Mouse (Mus musculus) liver, embryonic 12.5 days (tissue): ENCODE results near the gene Fgf12. TPM values are rescaled to one million over a fixed set of nuclear protein-coding genes. Genes with fewer than 3 reads are reported as not detected.

ENCODE experiments used
- ATAC-seq: fragments of 200-750 bp; cut with Nextera tagmentation; 2 replicates; pipeline ENCODE4 v1.8.0; 2017; ENCODE audit warnings: moderate number of reproducible peaks, mild to moderate bottlenecking, moderate library complexity
- H3K27ac ChIP-seq: fragments of 300-500 bp; sonication (generic); 2 replicates; pipeline ENCODE4 v1.5.1; 2016; ENCODE audit warnings: mild to moderate bottlenecking
- H3K27me3 ChIP-seq: fragments of 300-500 bp; sonication (generic); replicated peaks from 2 replicates; pipeline ENCODE4 v1.6.1; 2016; ENCODE audit warnings: mild to moderate bottlenecking, moderate library complexity
- H3K36me3 ChIP-seq: fragments of 300-500 bp; sonication (generic); 2 replicates; pipeline ENCODE4 v1.6.1; 2016; ENCODE audit warnings: mild to moderate bottlenecking, moderate library complexity
- H3K4me1 ChIP-seq: fragments of 300-500 bp; sonication (generic); 2 replicates; pipeline ENCODE4 v1.6.1; 2016
- H3K4me2 ChIP-seq: fragments of 300-500 bp; sonication (generic); 2 replicates; pipeline ENCODE4 v1.6.1; 2016; ENCODE audit warnings: mild to moderate bottlenecking, moderate library complexity
- H3K4me3 ChIP-seq: fragments of 300-500 bp; sonication (generic); 2 replicates; pipeline ENCODE4 v1.5.1; 2016; ENCODE audit warnings: mild to moderate bottlenecking, moderate library complexity
- H3K9ac ChIP-seq: fragments of 300-500 bp; sonication (generic); 2 replicates; pipeline ENCODE4 v1.6.1; 2016; ENCODE audit warnings: mild to moderate bottlenecking, moderate library complexity
- H3K9me3 ChIP-seq: fragments of 300-500 bp; sonication (generic); replicated peaks from 2 replicates; pipeline ENCODE4 v1.6.1; 2016; ENCODE audit warnings: mild to moderate bottlenecking, moderate library complexity
- WGBS: fragments of 180-500 bp; shearing (Covaris S2); methylation state at CpG from one replicate; pipeline ENCODE4 v1.1.7; 2016; ENCODE audit not compliant: insufficient replicate concordance; 5-methylcytosine and 5-hydroxymethylcytosine counted together
- polyA plus RNA-seq: library from polyadenylated mRNA; unstranded; fragments of >200 nt; fragmentation: Nextera tagmentation; extraction: Ambion mirVana; gene quantifications from 2 replicates; pipeline ENCODE4 v1.2.1, GENCODE M21; 2016

Fgf12 gene
- polyA plus RNA-seq, 1 experiment from 2014 or later = 0.14 TPM

- 0 out of 2 replicates have a peak, but pooled peaks have one; percentile 5 for ATAC-seq
- H3K4me3 ChIP-seq = peak overlapping the region; percentile 49
- H3K27ac ChIP-seq = no peak overlapping the region
- no peak overlapping the region for H3K9ac ChIP-seq
- peaks cover 60% of the 10 kb centered on the region for H3K27me3 ChIP-seq
- no peaks in the 10 kb centered on the region for H3K4me1 ChIP-seq
- no peaks in the 10 kb centered on the region for H3K36me3 ChIP-seq
- 1% methylated on average over 33 of the region's 42 CpGs for whole genome bisulfite sequencing
- peak overlapping the region; percentile 72 for H3K4me2 ChIP-seq
- H3K9me3 ChIP-seq = no peaks in the 10 kb centered on the region
These were observed 307.0 kb downstream of the Fgf12 start for GRCm38 (mm10) chr16:28445800-28446333.

DNA sequence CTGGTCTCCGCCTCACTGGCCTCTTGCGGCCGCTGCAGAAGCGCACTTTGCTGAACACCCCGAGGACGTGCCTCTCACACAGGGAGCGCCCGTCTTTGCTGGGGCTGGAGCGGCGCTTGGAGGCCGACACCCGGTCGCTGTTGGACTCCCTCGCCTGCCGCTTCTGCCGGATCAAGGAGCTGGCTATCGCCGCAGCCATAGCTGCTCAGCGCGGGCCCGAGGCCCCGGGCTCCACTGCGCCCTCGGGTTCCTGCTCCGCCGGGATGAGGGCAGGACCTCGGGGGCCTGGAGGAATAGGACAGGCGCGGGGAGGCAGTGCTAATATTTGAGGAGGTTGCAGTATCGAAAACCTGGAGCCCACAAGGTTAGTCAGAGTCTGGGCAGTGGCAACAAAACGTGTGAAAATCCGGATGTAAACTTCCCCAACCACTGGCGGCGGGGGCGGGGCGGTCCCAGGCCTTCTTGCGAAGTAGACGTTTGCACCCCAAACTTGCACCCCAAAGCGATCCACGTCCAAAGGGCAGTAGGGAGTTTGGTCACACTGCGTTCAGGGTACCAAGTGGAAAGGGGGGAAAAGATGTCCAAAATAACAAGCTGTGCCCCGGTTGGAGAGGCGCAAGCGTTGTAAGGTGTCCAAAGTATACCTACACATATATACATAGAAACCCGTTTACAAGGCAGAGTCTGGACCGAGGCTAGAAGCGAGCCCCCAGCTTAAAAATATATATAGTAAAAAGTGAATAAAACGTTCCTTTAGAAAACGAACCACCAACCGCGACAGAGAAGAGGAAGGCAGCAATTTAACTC, 307.7 kb downstream of the Fgf12 start:
- no peaks in the 10 kb centered on the region for H3K9me3 ChIP-seq
- no peak overlapping the region for H3K9ac ChIP-seq
- no peak for ATAC-seq
- WGBS = under 1% methylated on average over 50 of the region's 51 CpGs
- no peak overlapping the region for H3K27ac ChIP-seq
- H3K4me1 ChIP-seq = no peaks in the 10 kb centered on the region
- peaks cover 60% of the 10 kb centered on the region for H3K27me3 ChIP-seq
- peak overlapping the region; percentile 49 for H3K4me3 ChIP-seq
- H3K36me3 ChIP-seq = no peaks in the 10 kb centered on the region
- peak overlapping the region; percentile 72 for H3K4me2 ChIP-seq

- no peaks in the 10 kb centered on the region for H3K9me3 ChIP-seq
- 60% methylated on average over 1 of the region's 1 CpGs for WGBS
- H3K4me1 ChIP-seq = no peaks in the 10 kb centered on the region
- no peak overlapping the region for H3K4me2 ChIP-seq
- ATAC-seq = no peak
- no peaks in the 10 kb centered on the region for H3K27me3 ChIP-seq
- no peak overlapping the region for H3K9ac ChIP-seq
- no peak overlapping the region for H3K27ac ChIP-seq
- H3K4me3 ChIP-seq = no peak overlapping the region
- no peaks in the 10 kb centered on the region for H3K36me3 ChIP-seq
These were observed 331.3 kb downstream of the Fgf12 start for GRCm38 (mm10) chr16:28421617-28422016.

DNA sequence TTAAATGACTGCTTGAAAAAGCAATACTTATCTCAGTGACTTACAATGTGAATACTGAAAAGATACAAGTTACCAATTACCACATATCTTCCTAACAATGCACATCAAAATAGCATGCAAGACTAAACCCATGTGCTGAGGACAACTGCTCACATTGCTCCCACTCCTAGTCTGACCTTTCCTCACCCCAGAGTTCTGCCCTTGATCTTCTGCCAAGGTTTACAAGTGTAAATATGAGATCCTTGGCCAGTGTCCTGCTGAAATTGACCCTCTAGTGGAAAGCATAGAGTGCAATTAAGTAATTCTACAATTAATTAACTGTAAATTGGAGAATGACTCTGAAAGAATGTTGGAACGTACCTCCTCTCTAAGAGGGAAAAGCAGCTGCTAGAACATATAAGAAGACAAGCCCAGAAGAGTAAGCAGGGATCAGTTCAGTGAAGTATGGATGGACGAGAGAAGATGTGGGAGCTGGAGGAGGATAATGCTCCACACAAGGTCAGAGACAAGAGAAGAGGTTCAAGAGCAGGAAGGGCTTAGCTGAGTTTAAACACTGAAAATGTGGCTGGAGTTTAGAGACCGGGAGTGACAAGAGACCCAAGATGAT, 333.1 kb downstream of the Fgf12 start:
- WGBS = 46% methylated on average over 3 of the region's 3 CpGs

DNA sequence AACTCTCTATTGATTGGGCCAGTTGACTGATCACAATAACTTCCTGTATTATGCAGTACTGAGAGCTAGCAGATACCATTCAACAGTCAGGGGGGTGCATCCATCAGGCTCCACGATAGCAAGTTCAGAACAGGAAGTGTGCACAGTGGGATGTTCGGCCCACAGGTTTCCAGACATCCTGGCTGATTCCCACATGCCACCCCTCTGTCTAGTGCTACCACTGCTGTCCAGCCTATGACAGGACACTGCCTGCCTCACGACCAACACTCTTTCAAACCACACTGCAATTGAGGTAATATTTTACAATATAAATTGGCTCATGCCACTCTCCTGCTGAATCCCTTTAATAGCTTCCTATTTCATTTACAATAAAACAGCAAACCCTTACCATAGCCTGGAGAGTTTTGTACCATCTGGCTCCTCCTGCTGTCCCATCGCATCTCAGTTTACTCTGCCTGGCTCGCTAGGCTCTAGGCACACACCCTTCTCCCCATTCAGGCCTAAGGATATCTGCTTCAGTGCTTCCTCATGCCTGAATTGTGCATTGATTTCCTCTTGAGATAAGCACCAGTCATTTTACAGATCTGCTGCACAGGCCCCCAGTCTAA, 341.6 kb downstream of the Fgf12 start:
- WGBS = 53% methylated on average over 5 of the region's 5 CpGs
- H3K27me3 ChIP-seq = no peaks in the 10 kb centered on the region
- H3K36me3 ChIP-seq = no peaks in the 10 kb centered on the region
- no peak for ATAC-seq
- no peak overlapping the region for H3K9ac ChIP-seq
- no peak overlapping the region for H3K4me3 ChIP-seq
- H3K9me3 ChIP-seq = no peaks in the 10 kb centered on the region
- H3K27ac ChIP-seq = no peak overlapping the region
- no peak overlapping the region for H3K4me2 ChIP-seq
- H3K4me1 ChIP-seq = no peaks in the 10 kb centered on the region

More for the DNA sequence above, 333.1 kb downstream of the Fgf12 start:
- no peak overlapping the region for H3K9ac ChIP-seq
- no peaks in the 10 kb centered on the region for H3K27me3 ChIP-seq
- ATAC-seq = no peak
- H3K36me3 ChIP-seq = no peaks in the 10 kb centered on the region
- no peak overlapping the region for H3K4me3 ChIP-seq
- no peaks in the 10 kb centered on the region for H3K4me1 ChIP-seq
- no peak overlapping the region for H3K27ac ChIP-seq
- H3K9me3 ChIP-seq = no peaks in the 10 kb centered on the region
- no peak overlapping the region for H3K4me2 ChIP-seq

DNA sequence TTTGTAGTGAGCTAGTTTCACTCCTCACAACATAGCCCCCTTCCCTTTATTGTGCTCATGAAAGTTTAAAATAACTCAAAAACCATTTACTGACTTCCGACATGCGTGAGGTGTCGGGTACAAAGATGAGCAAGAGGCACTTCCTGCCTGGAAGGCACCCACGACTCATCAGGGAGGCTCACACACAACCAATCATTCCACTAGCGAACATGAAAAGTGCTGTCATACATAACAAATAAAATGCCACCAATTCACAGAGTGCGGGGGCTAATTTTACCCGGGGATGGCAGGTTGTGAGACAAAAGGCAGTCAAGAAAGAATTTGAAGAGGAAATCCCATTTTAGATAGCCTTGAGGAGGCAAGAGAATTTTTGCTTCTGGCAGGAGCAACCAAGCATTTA, 344.6 kb downstream of the Fgf12 start:
- no peak overlapping the region for H3K4me3 ChIP-seq
- H3K9me3 ChIP-seq = no peaks in the 10 kb centered on the region
- H3K4me2 ChIP-seq = no peak overlapping the region
- WGBS = 62% methylated on average over 7 of the region's 7 CpGs
- no peaks in the 10 kb centered on the region for H3K27me3 ChIP-seq
- H3K36me3 ChIP-seq = no peaks in the 10 kb centered on the region
- H3K9ac ChIP-seq = no peak overlapping the region
- no peak for ATAC-seq
- no peaks in the 10 kb centered on the region for H3K4me1 ChIP-seq
- no peak overlapping the region for H3K27ac ChIP-seq

DNA sequence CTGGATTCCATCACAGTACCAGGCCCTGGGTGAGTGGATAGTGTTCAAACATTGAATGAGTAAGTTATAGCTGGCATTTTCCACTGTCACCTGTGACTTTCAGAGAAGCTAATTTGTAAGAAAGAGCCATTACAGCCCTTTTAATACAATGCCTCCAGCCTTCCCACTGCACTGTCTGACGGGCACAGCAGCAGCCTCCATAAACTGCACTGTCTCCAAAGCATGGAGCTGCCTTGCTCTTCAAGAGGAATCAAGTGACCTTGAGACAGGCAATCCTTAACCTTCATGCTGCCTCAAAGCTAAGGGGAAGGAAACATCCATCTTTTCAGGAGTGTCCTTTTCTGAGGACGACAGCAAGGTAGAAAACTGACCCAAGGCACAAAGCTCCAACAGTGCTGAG, 345.0 kb downstream of the Fgf12 start:
- Histone ChIP-seq H3K4me1 (no peaks in the 10 kb centered on the region), H3K27ac (no peak overlapping the region), H3K9me3 (no peaks in the 10 kb centered on the region), H3K9ac (no peak overlapping the region), H3K27me3 (no peaks in the 10 kb centered on the region), H3K4me2 (no peak overlapping the region), H3K36me3 (no peaks in the 10 kb centered on the region), H3K4me3 (no peak overlapping the region)
- ATAC-seq = no peak
- 37% methylated on average over 2 of the region's 2 CpGs for WGBS

- no peak overlapping the region for H3K4me2 ChIP-seq
- H3K9me3 ChIP-seq = no peaks in the 10 kb centered on the region
- WGBS = 68% methylated on average over 1 of the region's 1 CpGs
- no peak overlapping the region for H3K9ac ChIP-seq
- H3K36me3 ChIP-seq = no peaks in the 10 kb centered on the region
- H3K4me1 ChIP-seq = no peaks in the 10 kb centered on the region
- H3K27ac ChIP-seq = no peak overlapping the region
- ATAC-seq = no peak
- no peaks in the 10 kb centered on the region for H3K27me3 ChIP-seq
- no peak overlapping the region for H3K4me3 ChIP-seq
These were observed 348.7 kb downstream of the Fgf12 start for GRCm38 (mm10) chr16:28404156-28404555.

DNA sequence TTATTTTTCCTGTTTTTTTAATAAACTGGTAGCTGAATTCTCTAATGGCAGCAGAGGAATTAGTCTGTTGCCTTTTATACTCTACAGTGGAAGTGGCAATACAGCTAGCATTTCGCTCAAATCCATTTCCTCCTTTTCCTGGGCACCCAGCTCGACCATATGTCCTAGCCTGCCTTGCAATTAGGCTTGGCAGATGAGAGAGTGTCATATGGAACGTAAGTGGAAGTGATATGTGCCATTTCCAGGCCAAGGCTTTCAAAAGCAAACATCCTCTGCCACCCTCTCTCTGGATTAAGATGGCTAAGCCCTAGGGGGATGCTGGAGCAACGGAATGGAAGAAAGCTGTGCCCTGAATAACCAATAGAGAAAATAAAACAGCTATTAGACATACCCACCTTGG, 350.2 kb downstream of the Fgf12 start:
- ATAC-seq = no peak
- Histone ChIP-seq H3K4me3 (no peak overlapping the region), H3K27ac (no peak overlapping the region), H3K4me1 (no peaks in the 10 kb centered on the region), H3K9ac (no peak overlapping the region), H3K36me3 (no peaks in the 10 kb centered on the region), H3K27me3 (no peaks in the 10 kb centered on the region), H3K4me2 (no peak overlapping the region), H3K9me3 (no peaks in the 10 kb centered on the region)
- 43% methylated on average over 4 of the region's 4 CpGs for WGBS

DNA sequence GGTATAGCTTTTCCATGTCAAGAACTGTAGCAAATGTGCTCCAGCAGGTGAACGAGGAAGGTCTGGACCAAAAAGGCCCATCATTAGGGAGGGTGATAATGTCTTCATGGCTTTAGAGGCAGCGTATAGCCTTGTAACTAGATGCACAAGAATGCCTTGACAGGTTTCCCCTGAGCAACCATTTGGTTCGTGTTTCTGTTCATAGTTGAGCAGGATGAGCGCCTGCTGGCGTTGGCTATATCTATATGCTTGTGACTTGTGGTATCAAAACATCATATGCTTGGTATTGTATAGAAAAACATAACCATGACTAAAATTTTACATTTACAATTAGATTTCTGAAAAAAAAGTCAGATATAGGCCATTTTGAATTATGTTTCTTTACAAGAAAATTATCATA, 361.6 kb downstream of the Fgf12 start:
- no peaks in the 10 kb centered on the region for H3K9me3 ChIP-seq
- ATAC-seq = no peak
- H3K36me3 ChIP-seq = no peaks in the 10 kb centered on the region
- H3K4me1 ChIP-seq = no peaks in the 10 kb centered on the region
- H3K27ac ChIP-seq = no peak overlapping the region
- H3K4me2 ChIP-seq = no peak overlapping the region
- H3K27me3 ChIP-seq = no peaks in the 10 kb centered on the region
- H3K4me3 ChIP-seq = no peak overlapping the region
- 61% methylated on average over 5 of the region's 5 CpGs for WGBS
- H3K9ac ChIP-seq = no peak overlapping the region

- H3K4me1 ChIP-seq = no peaks in the 10 kb centered on the region
- H3K9ac ChIP-seq = no peak overlapping the region
- ATAC-seq = no peak
- H3K36me3 ChIP-seq = no peaks in the 10 kb centered on the region
- no peaks in the 10 kb centered on the region for H3K9me3 ChIP-seq
- WGBS = 50% methylated on average over 4 of the region's 4 CpGs
- no peak overlapping the region for H3K4me3 ChIP-seq
- H3K27ac ChIP-seq = no peak overlapping the region
- no peaks in the 10 kb centered on the region for H3K27me3 ChIP-seq
- H3K4me2 ChIP-seq = no peak overlapping the region
These were observed 363.8 kb downstream of the Fgf12 start for GRCm38 (mm10) chr16:28389114-28389513.

DNA sequence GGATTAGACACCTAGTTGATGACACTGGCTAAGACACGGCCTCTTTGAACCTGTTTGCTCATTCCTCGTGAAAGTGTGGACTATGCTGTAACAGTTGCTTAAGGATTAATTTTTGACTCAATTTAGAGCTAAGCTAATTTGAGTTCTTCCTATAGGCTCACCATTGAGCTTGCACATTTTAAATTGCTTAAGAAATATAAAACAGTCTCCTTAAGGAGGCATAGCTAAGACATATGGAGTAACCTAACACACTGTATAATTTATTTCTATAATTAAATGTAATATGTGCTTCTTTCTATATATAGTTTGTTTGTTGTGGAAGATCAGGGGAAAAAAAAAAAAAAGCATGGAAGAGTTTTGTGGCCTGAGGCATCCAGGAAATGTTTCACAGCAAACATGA, 378.1 kb downstream of the Fgf12 start:
- Histone ChIP-seq H3K36me3 (no peaks in the 10 kb centered on the region), H3K4me1 (no peaks in the 10 kb centered on the region)
- no peak for ATAC-seq

More for the DNA sequence above, 378.1 kb downstream of the Fgf12 start:
- Histone ChIP-seq H3K27me3 (no peaks in the 10 kb centered on the region), H3K4me2 (no peak overlapping the region), H3K9me3 (no peaks in the 10 kb centered on the region), H3K27ac (no peak overlapping the region), H3K9ac (no peak overlapping the region), H3K4me3 (no peak overlapping the region)
- WGBS = 72% methylated on average over 2 of the region's 2 CpGs
